Comparison of ENCODE assay signal across 10 mouse cellular contexts in the genomic region with DNA sequence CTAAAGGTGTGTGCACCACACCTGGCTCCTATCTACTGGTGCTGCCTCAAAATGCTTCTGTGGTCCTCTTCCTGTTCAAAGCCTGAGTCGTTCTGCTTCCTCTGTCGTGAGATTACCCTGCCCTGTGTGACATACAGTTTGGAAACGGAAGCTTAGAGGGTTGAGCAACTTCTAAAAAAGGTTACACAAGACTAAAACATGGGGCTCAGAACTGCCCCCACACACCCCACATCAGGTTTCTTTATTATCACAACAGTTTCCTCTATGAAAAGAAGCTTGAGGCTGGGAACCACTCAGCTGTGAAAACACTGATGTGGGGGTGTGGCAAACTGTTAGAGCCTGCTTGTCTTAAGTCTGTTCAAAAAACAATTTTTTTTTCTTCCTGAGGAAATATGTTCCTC. TPM values are rescaled to one million over a fixed set of nuclear protein-coding genes. Genes with fewer than 3 reads are reported as not detected.
DNase-seq lines count a peak whose midpoint lies in the region; ATAC-seq and TF ChIP-seq lines count a peak whose summit lies in the region.
"Had no signal": no experiment of that assay in that cellular context is flagged by ENCODE, and none has a peak within 500 bp of the region (broad histone marks: within the 10 kb centered on the region; RNA-seq: fewer than 3 reads in every experiment).

No protein-coding gene starts in this region.

- H3K36me3 ChIP-seq in MEL (ENCODE audit: control insufficient read depth in 1 of 2, insufficient read depth in 2 of 2, low read length in 2 of 2) = peaks cover 0 to 11% of the 10 kb centered on the region in 2 experiments; a peak in 2 of 4 replicates
- H3K36me3 ChIP-seq in intestine, postnatal 0 days (ENCODE audit: control insufficient read depth, insufficient read depth) = 0 out of 2 replicates have a peak, but pooled peaks cover 3% of the 10 kb centered on the region
- H3K36me3 ChIP-seq: limb, embryonic 12.5 days had no signal

- peak overlapping the region; percentile 54 for H3K27ac ChIP-seq in MEL (ENCODE audit: control insufficient read depth, low read depth, low read length)
- H3K27ac ChIP-seq in intestine, postnatal 0 days (ENCODE audit: low read depth, low read length) = peak overlapping the region; percentile 52
- H3K27ac ChIP-seq in olfactory bulb, adult 2 months (ENCODE audit: insufficient read depth, low read depth, low read length) = peak overlapping the region; percentile 77
- H3K27ac ChIP-seq: embryonic facial prominence, embryonic 13.5 days; limb, embryonic 12.5 days had no signal

- peak in 1 of 2 experiments; percentile 51; a peak in 2 of 4 replicates for TF ChIP-seq POLR2A in MEL (IDR thresholded peaks at IDR 0.05; ENCODE audit: control insufficient read depth in 1 of 2, insufficient read depth in 1 of 2, low read depth in 1 of 2, low read length in 2 of 2, poor library complexity in 1 of 2)
- no peak for TF ChIP-seq POLR2A in olfactory bulb, adult 2 months (IDR thresholded peaks at IDR 0.05; ENCODE audit: insufficient read depth, low read depth, low read length)

- no peaks in the 10 kb centered on the region for H3K27me3 ChIP-seq in MEL (ENCODE audit: control insufficient read depth in 1 of 2, insufficient read depth in 2 of 2, low read length in 2 of 2)
- H3K27me3 ChIP-seq in intestine, postnatal 0 days (replicated peaks; ENCODE audit: control insufficient read depth, insufficient read depth, low read length) = no peaks in the 10 kb centered on the region
- H3K27me3 ChIP-seq: embryonic facial prominence, embryonic 13.5 days; limb, embryonic 12.5 days had no signal

- peak; percentile 13 for DNase-seq in adrenal gland, adult 2 months
- DNase-seq in adrenal gland, postnatal 14 days = no peak
- DNase-seq in MEL (ENCODE audit: low read depth, low spot score) = peak; percentile 90
- no peak for DNase-seq in urinary bladder, postnatal 25 days (ENCODE audit: low spot score)
- no peak for DNase-seq in cerebellum, adult 8-10 months
- no peak for DNase-seq in retina, postnatal 1 day

- H3K79me2 ChIP-seq in MEL (ENCODE audit: control insufficient read depth, insufficient read depth, low read length, poor library complexity) = no peaks in the 10 kb centered on the region

- no peaks in the 10 kb centered on the region for H3K9me3 ChIP-seq in MEL (replicated peaks; ENCODE audit: insufficient read depth, low read length)
- H3K9me3 ChIP-seq in intestine, postnatal 0 days (ENCODE audit: control insufficient read depth) = no peaks in the 10 kb centered on the region
- H3K9me3 ChIP-seq: embryonic facial prominence, embryonic 13.5 days; limb, embryonic 12.5 days had no signal

- no peak for TF ChIP-seq CTCF in MEL (IDR thresholded peaks at IDR 0.05 in 2 of 3, conservative IDR thresholded peaks at IDR 0.05 in 1 of 3; ENCODE audit: control insufficient read depth in 1 of 3, insufficient read depth in 1 of 3, low read depth in 2 of 3, low read length in 3 of 3, poor library complexity in 1 of 3, severe bottlenecking in 1 of 3)
- TF ChIP-seq CTCF in intestine, postnatal 0 days (IDR thresholded peaks at IDR 0.05; ENCODE audit: low read depth) = no peak
- no peak for TF ChIP-seq CTCF in olfactory bulb, adult 2 months (IDR thresholded peaks at IDR 0.05; ENCODE audit: insufficient read depth, low read depth, low read length)

- 23% methylated on average over 3 of the region's 3 CpGs for WGBS in intestine, postnatal 0 days
- WGBS in olfactory bulb, adult 2 months = 32% methylated on average over 3 of the region's 3 CpGs

- ATAC-seq in intestine, postnatal 0 days = 0 out of 2 replicates have a peak, but pooled peaks have one; percentile 14

- H3K9ac ChIP-seq in MEL (ENCODE audit: control insufficient read depth, low read depth, low read length, poor library complexity, severe bottlenecking) = peak overlapping the region; percentile 18
- no peak overlapping the region for H3K9ac ChIP-seq in intestine, postnatal 0 days (ENCODE audit: low read depth, low read length)
- H3K9ac ChIP-seq: embryonic facial prominence, embryonic 13.5 days; limb, embryonic 12.5 days had no signal

- peak overlapping the region; percentile 12 to 15; a peak in 3 of 4 replicates for H3K4me3 ChIP-seq in MEL (ENCODE audit: control insufficient read depth in 1 of 2, insufficient read depth in 1 of 2, low read depth in 2 of 2, low read length in 2 of 2)
- H3K4me3 ChIP-seq in intestine, postnatal 0 days (ENCODE audit: low read depth, low read length) = no peak overlapping the region
- no peak overlapping the region for H3K4me3 ChIP-seq in olfactory bulb, adult 2 months (ENCODE audit: insufficient read depth, low read depth, low read length)
- H3K4me3 ChIP-seq: embryonic facial prominence, embryonic 13.5 days; limb, embryonic 12.5 days had no signal

- peaks cover 9 to 10% of the 10 kb centered on the region in 2 experiments for H3K4me1 ChIP-seq in MEL (ENCODE audit: control insufficient read depth in 1 of 2, insufficient read depth in 2 of 2, low read length in 2 of 2)
- H3K4me1 ChIP-seq in intestine, postnatal 0 days (replicated peaks; ENCODE audit: control insufficient read depth, insufficient read depth, low read length) = 0 out of 2 replicates have a peak, but pooled peaks cover 2% of the 10 kb centered on the region
- H3K4me1 ChIP-seq in olfactory bulb, adult 2 months (ENCODE audit: control insufficient read depth, insufficient read depth, low read length) = peaks cover 15% of the 10 kb centered on the region

- H3K4me2 ChIP-seq in intestine, postnatal 0 days (replicated peaks; ENCODE audit: low read depth) = no peak overlapping the region
- H3K4me2 ChIP-seq: embryonic facial prominence, embryonic 13.5 days; limb, embryonic 12.5 days had no signal

- TF ChIP-seq EP300 in MEL (IDR thresholded peaks at IDR 0.05; ENCODE audit: low read depth in 1 of 2, low read length in 2 of 2) = peak; percentile 71 to 77; a peak in 3 of 4 replicates

- no peak for TF ChIP-seq RAD21 in MEL (IDR thresholded peaks at IDR 0.05; ENCODE audit: low read depth, low read length)

TF ChIP-seq in MEL, 35 proteins besides CTCF, POLR2A, EP300 and RAD21:
- TF ChIP-seq KAT2A (conservative IDR thresholded peaks at IDR 0.05; ENCODE audit: low read depth, low read length) (no peak), SIN3A (IDR thresholded peaks at IDR 0.05; ENCODE audit: low read length) (peak; percentile 89), MAZ (IDR thresholded peaks at IDR 0.05; ENCODE audit: low read depth, low read length) (no peak), MYB (IDR thresholded peaks at IDR 0.05; ENCODE audit: low read depth, low read length) (peak; percentile 73), MXI1 (IDR thresholded peaks at IDR 0.05; ENCODE audit: low read depth, low read length) (no peak), MYC (IDR thresholded peaks at IDR 0.05; ENCODE audit: low read depth, low read length) (peak; percentile 56; the same call in 1 of the 2 replicates), GATA1 (IDR thresholded peaks at IDR 0.05; ENCODE audit: low read depth, low read length) (peak; percentile 26; the same call in 1 of the 2 replicates), ETS1 (IDR thresholded peaks at IDR 0.05; ENCODE audit: low read depth, low read length) (peak; percentile 92), ZC3H11A (IDR thresholded peaks at IDR 0.05; ENCODE audit: low read depth, low read length) (no peak), USF2 (IDR thresholded peaks at IDR 0.05; ENCODE audit: borderline replicate concordance in 1 of 2, insufficient read depth in 1 of 2, low read depth in 1 of 2, low read length in 2 of 2) (no peak), ZNF384 (IDR thresholded peaks at IDR 0.05; ENCODE audit: low read depth, low read length) (peak; percentile 82), ELF1 (IDR thresholded peaks at IDR 0.05; ENCODE audit: low read depth, low read length) (peak; percentile 20; the same call in 1 of the 2 replicates), TAL1 (IDR thresholded peaks at IDR 0.05; ENCODE audit: low read length) (peak; percentile 12; the same call in 1 of the 2 replicates), TCF12 (IDR thresholded peaks at IDR 0.05; ENCODE audit: low read depth, low read length) (peak; percentile 34; the same call in 1 of the 2 replicates), USF1 (IDR thresholded peaks at IDR 0.05; ENCODE audit: low read depth, low read length) (no peak), UBTF (IDR thresholded peaks at IDR 0.05; ENCODE audit: borderline replicate concordance, insufficient read depth, low read depth, low read length) (no peak)
TF ChIP-seq in MEL: peak in this region for 9.

RNA-seq across cellular contexts. Expression of a gene that starts 17.1 kb away (rescaled TPM):
- 10 to 100 TPM; 20.9 to 21.4 TPM for total RNA-seq in adrenal gland, adult 2 months (2021)
- polyA plus RNA-seq in adrenal gland, adult 2 months (2012; rRNA removed) = 4.3 TPM in 2 replicates
- total RNA-seq in adrenal gland, postnatal 14 days (2021) = 33.2 and 36.4 TPM in 2 replicates
- 0.96 and 1.9 TPM in 2 replicates for total RNA-seq in MEL (2012; rRNA removed)
- 1 to 10 TPM in 1 of 2 experiments, not detected in 1; 5.9 TPM for polyA plus RNA-seq in MEL (2012; ENCODE audit: insufficient read depth in 1 of 2, insufficient read length in 2 of 2, low read depth in 1 of 2, low replicate concordance in 2 of 2, missing spikeins in 1 of 2)
- polyA plus RNA-seq in intestine, postnatal 0 days (2015; fragmentation: Nextera tagmentation; extraction: Ambion mirVana) = 24.6 and 25.0 TPM in 2 replicates
- not detected in 2 replicates for polyA plus RNA-seq in olfactory bulb, adult 2 months (2012; ENCODE audit: insufficient read depth, insufficient read length, low replicate concordance, missing spikeins)

RNA-seq across cellular contexts. Expression of a gene that starts 44.4 kb away (rescaled TPM):
- 10 to 100 TPM; 62.0 to 95.2 TPM for total RNA-seq in adrenal gland, adult 2 months (2021)
- polyA plus RNA-seq in adrenal gland, adult 2 months (2012; rRNA removed) = 37.3 and 50.8 TPM in 2 replicates
- total RNA-seq in adrenal gland, postnatal 14 days (2021) = 109 and 120 TPM in 2 replicates
- total RNA-seq in MEL (2012; rRNA removed) = 28.5 and 31.2 TPM in 2 replicates
- polyA plus RNA-seq in MEL (2012; ENCODE audit: insufficient read depth in 1 of 2, insufficient read length in 2 of 2, low read depth in 1 of 2, low replicate concordance in 2 of 2, missing spikeins in 1 of 2) = 10 to 100 TPM in 1 of 2 experiments, not detected in 1; 35.2 TPM
- 12.6 and 13.6 TPM in 2 replicates for polyA plus RNA-seq in intestine, postnatal 0 days (2015; fragmentation: Nextera tagmentation; extraction: Ambion mirVana)
- polyA plus RNA-seq in olfactory bulb, adult 2 months (2012; ENCODE audit: insufficient read depth, insufficient read length, low replicate concordance, missing spikeins) = not detected in 2 replicates

Comparison
In these comparisons a context has a peak if more than half of its experiments do, and no peak if none do; other contexts are left out.
1. DNase-seq: peak in adrenal gland, adult 2 months (single experiment) and MEL (single experiment); none in adrenal gland, postnatal 14 days (single experiment), urinary bladder, postnatal 25 days (single experiment), cerebellum, adult 8-10 months (single experiment) and retina, postnatal 1 day (single experiment).
2. H3K4me3 ChIP-seq: peak in MEL (2 of 2); none in intestine, postnatal 0 days (single experiment) and olfactory bulb, adult 2 months (single experiment).
3. Peak in every context shown above with its lines, with median percentiles within 50 percentile points of each other: H3K27ac ChIP-seq.